Comparison of ENCODE assay signal across 19 mouse cellular contexts in genomic region chr7:119978576-119978975, GRCm38 (mm10).
"Had no signal": no experiment of that assay in that cellular context is flagged by ENCODE, and none has a peak within 500 bp of the region (broad histone marks: within the 10 kb centered on the region; RNA-seq: fewer than 3 reads in every experiment).

No protein-coding gene starts in this region.

- H3K9me3 ChIP-seq: midbrain, embryonic 10.5 days; midbrain, embryonic 12.5 days; neural tube, embryonic 13.5 days; neural tube, embryonic 15.5 days had no signal

- H3K27me3 ChIP-seq: midbrain, embryonic 12.5 days; neural tube, embryonic 13.5 days; neural tube, embryonic 15.5 days had no signal

- H3K4me1 ChIP-seq: midbrain, embryonic 10.5 days; midbrain, embryonic 12.5 days; neural tube, embryonic 13.5 days; neural tube, embryonic 15.5 days had no signal

- DNase-seq: lung, adult 18-20 months; lung, embryonic 14.5 days; lung, postnatal 10 days; lung, postnatal 4 days; midbrain, embryonic 14.5 days; retina, postnatal 1 day; right cerebral cortex, adult 18-20 months; right cerebral cortex, postnatal 25 days; right cerebral cortex, postnatal 4 days; spleen, adult 18-20 months; thymus, adult 18-20 months; thymus, postnatal 14 days; thymus, postnatal 36 days had no signal

- ATAC-seq: midbrain, embryonic 16.5 days had no signal

- H3K4me2 ChIP-seq: lung, embryonic 14.5 days; midbrain, embryonic 12.5 days; neural tube, embryonic 13.5 days; neural tube, embryonic 15.5 days had no signal

- H3K9ac ChIP-seq: lung, embryonic 14.5 days; midbrain, embryonic 12.5 days; neural tube, embryonic 13.5 days; neural tube, embryonic 15.5 days had no signal

- H3K27ac ChIP-seq: midbrain, embryonic 10.5 days; midbrain, embryonic 12.5 days; neural tube, embryonic 13.5 days; neural tube, embryonic 15.5 days had no signal

- H3K36me3 ChIP-seq: midbrain, embryonic 10.5 days; midbrain, embryonic 12.5 days; neural tube, embryonic 13.5 days; neural tube, embryonic 15.5 days had no signal

- H3K4me3 ChIP-seq: midbrain, embryonic 10.5 days; midbrain, embryonic 12.5 days; myocyte; neural tube, embryonic 13.5 days; neural tube, embryonic 15.5 days had no signal
